Mouse (Mus musculus) monocyte, adult 59 days (primary cell): ENCODE data around the gene Dnttip2. TPM values are rescaled to one million over a fixed set of nuclear protein-coding genes. Genes with fewer than 3 reads are reported as not detected.

Source experiments
- total RNA-seq, 2 experiments: library from RNA; stranded (reverse); gene quantifications; one replicate each; pipeline ENCODE4 v1.2.4; 2023

Gene Dnttip2
- total RNA-seq: 10 to 100 TPM; 59.0 to 60.1 TPM

DNA sequence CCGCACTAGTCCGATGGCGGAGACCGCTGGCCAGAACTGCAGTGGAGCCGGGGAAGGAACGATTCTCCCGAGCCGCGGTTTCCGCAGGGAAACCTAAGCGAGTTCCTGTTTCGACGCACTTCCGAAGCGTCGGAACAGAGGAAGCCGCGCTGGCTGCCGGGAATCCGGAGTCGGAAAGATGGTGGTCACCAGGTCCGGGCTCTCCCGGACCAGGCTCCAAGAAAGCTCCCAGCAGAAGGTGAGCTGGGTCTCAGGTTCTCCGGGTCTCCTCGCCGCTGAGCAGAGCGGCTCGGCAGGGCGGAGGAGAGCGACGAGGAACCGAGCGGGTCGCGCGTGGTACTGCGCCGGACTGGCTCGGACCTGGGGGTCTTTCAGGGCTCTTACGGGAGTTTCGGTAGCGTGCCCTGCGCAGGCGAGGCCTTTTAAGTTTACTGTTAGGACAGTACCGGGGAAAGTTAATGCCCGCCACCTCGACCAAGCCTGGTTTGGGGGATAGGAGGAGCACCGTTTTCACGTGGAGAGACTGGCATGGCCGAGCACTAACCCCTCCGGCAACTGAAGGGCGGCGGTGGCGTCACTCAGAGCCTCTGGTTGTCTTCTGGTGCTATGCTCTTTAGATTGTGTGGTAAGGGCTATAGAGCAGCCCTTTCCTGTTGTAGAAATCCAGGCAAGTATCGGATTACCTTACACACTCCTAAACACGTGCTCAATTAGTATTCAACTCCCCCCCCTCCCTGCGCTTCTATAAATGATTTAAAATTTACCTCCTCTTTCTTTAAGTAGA lies at the start of gene Dnttip2:
Gene Dnttip2 (plus strand): TSS at position 148 of the 784 bp plus-strand sequence.

DNA sequence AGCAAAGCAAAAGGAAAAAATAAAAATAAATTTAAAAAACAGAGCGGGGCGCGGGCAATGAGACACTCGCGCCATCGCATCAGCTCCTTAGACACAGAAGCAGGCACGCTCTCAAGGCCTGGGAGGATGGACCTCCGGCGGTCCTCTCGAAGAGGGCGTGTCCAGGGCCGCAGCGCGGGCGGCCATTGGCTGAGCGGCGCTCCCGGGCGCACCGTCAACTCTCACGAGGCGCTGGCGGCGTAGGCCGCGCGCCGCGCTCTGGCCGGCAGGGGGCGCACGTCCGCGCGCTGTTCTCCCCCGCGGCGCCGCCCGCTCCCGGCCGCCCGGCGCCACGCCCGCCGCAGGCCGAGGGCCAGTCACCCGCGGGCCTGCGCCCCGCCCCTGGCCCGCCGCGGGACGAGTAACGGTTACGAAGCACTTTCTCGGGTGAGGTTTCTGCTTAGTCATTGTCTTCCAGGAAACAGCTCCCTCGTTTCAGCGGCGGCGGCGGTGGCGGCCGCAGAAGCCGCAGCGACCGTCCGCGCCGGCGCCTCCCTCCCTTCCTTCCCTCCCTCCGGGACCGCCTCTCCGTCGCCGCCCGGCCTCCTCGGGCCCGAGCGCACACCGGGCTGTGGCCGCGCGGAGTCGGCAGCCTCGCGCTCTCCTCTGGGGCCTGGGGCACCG lies 28.8 kb upstream of the Dnttip2 start, which contains the start of gene Gclm:
Gene Gclm (plus strand): TSS at position 343 of the 663 bp plus-strand sequence.

DNA sequence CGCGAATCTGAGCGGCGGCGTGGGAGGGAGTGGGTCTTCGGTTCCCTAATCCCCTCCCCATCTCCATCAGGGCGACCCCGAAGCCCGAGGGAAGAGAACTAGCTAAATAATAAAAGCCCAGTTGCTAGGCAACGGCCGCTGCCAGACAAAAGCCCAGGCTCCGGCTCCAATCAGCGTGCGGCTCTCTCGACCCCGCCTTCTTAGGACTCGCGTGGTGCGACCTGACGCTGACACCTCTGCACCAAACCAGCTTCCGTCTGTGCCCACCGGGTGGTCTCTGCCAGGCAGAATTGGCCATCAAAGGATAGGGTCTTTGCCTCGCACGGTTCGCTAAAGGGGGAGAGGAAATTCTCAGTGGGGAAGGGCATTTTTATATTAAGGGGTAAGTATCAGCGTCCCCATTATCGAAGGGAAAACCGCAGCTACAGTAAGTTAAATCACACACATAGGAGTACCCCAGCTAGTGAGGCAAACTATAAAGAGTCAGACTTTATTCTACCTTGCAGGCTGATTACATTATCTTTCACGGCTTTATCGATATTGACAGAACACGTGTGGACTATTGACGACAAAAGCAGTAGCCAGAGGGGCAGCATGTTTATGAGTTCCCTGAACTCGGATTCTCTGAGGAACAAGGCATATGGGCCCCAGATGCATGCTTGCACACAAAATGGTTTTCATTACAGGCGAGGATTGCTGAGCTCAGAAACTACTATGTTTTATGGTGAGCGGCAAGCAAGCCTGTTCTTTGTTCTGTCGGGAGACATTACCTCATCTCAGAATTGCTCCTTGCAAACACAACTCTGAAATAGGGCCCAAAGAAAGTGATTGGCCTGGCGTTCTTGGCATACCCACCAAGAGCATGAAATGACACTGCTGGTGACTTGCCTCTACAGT lies 20.0 kb downstream of the Dnttip2 start, which contains the start of gene Bcar3:
Gene Bcar3 (plus strand): TSS at position 183 of the 897 bp plus-strand sequence.

Other genes with a start within 250 kb of the Dnttip2 start
- under 1 TPM; 0.15 to 1.00 TPM for gene Abca4, start 229.9 kb upstream of the Dnttip2 start, total RNA-seq
- 10 to 100 TPM; 27.7 to 47.0 TPM for gene Gclm, start 28.8 kb upstream of the Dnttip2 start, total RNA-seq
- gene Bcar3, start 19.7 kb downstream of the Dnttip2 start, total RNA-seq: under 1 TPM; 0.85 to 0.97 TPM